Mouse (Mus musculus): Measurements from ENCODE around the gene Pnrc1. TPM values are rescaled to one million over a fixed set of nuclear protein-coding genes. Genes with fewer than 3 reads are reported as not detected.

Pnrc1 gene
- polyA plus RNA-seq, 1 experiment from 2014 or later = 72.8 TPM

- Histone ChIP-seq H3K9ac (no peak overlapping the region), H3K27me3 (replicated peaks) (peaks cover 13% of the 10 kb centered on the region), H3K4me3 (no peak overlapping the region), H3K27ac (replicated peaks) (no peak overlapping the region), H3K4me2 (no peak overlapping the region), H3K4me1 (peaks cover 14% of the 10 kb centered on the region; the same call in 1 of the 2 replicates), H3K9me3 (no peaks in the 10 kb centered on the region), H3K36me3 (no peaks in the 10 kb centered on the region)
- WGBS = 7% methylated on average over 4 of the region's 4 CpGs
- no peak for ATAC-seq (ENCODE audit: extremely low read depth, insufficient number of reproducible peaks, low FRiP score, low TSS enrichment)
Measured at GRCm38 (mm10) chr4:33204682-33205081, 85.3 kb downstream of the Pnrc1 start.

DNA sequence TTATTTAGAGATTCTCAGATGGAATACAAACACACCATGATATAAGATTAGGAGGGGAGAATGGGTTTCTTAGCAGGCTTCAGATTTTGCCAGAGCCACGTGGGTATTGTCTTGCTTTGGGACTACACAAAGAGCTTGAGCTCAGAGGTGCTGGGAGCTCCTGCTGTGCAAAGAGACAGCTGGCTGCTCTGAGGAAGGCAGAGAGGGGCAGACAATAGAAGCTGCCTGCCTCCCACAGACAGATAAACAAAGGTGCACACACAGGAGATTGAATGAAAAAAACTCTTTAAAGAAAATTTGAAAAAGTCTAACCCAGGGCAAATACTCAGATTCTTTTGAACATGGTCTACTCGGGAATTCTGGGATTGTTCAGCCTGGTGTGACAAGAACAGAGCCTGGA lies 91.8 kb downstream of the Pnrc1 start:
- H3K4me1 ChIP-seq = no peaks in the 10 kb centered on the region
- no peak for ATAC-seq (ENCODE audit: extremely low read depth, insufficient number of reproducible peaks, low FRiP score, low TSS enrichment)
- H3K9me3 ChIP-seq = 0 out of 2 replicates have a peak, but pooled peaks cover 7% of the 10 kb centered on the region
- WGBS = 16% methylated on average over 2 of the region's 2 CpGs
- no peak overlapping the region for H3K4me2 ChIP-seq
- H3K36me3 ChIP-seq = no peaks in the 10 kb centered on the region
- H3K9ac ChIP-seq = no peak overlapping the region
- no peaks in the 10 kb centered on the region for H3K27me3 ChIP-seq (replicated peaks)
- H3K27ac ChIP-seq (replicated peaks) = no peak overlapping the region
- H3K4me3 ChIP-seq = no peak overlapping the region

Other genes starting within 250 kb of the Pnrc1 start
- gene Gabrr2, start 227.2 kb downstream of the Pnrc1 start, polyA plus RNA-seq (2015; fragmentation: Nextera tagmentation; extraction: Ambion mirVana) = 0.13 and 0.29 TPM in 2 replicates
- gene Gabrr1, start 157.6 kb downstream of the Pnrc1 start, polyA plus RNA-seq (2015; fragmentation: Nextera tagmentation; extraction: Ambion mirVana) = 0.10 and 0.19 TPM in 2 replicates
- 0.99 and 1.6 TPM in 2 replicates for gene Pm20d2, start 100.4 kb downstream of the Pnrc1 start, polyA plus RNA-seq (2015; fragmentation: Nextera tagmentation; extraction: Ambion mirVana)
- gene Srsf12, start 81.2 kb downstream of the Pnrc1 start, polyA plus RNA-seq (2015; fragmentation: Nextera tagmentation; extraction: Ambion mirVana) = 2.7 and 2.9 TPM in 2 replicates
- gene Rngtt, start 20.1 kb upstream of the Pnrc1 start, polyA plus RNA-seq (2015; fragmentation: Nextera tagmentation; extraction: Ambion mirVana) = 14.9 and 15.9 TPM in 2 replicates

Data from heart, embryonic 13.5 days (tissue).